In genomic region chr10:30327849-30328248, GRCm38 (mm10) we compare ENCODE assay signal across 10 mouse cellular contexts.
DNase-seq lines count a peak whose midpoint lies in the region; ATAC-seq and TF ChIP-seq lines count a peak whose summit lies in the region.
"Had no signal": no experiment of that assay in that cellular context is flagged by ENCODE, and none has a peak within 500 bp of the region (broad histone marks: within the 10 kb centered on the region; RNA-seq: fewer than 3 reads in every experiment).

No protein-coding gene starts in this region.

- TF ChIP-seq CTCF in stomach, postnatal 0 days (IDR thresholded peaks at IDR 0.05; ENCODE audit: low read depth): no peak

- WGBS in stomach, embryonic 15.5 days: 30% methylated on average over 8 of the region's 8 CpGs
- 34% methylated on average over 8 of the region's 8 CpGs for WGBS in stomach, postnatal 0 days
- 40% methylated on average over 8 of the region's 8 CpGs for WGBS in hindbrain, embryonic 10.5 days

- H3K27ac ChIP-seq in stomach, embryonic 15.5 days: no peak overlapping the region
- H3K27ac ChIP-seq in stomach, postnatal 0 days (replicated peaks): no peak overlapping the region
- H3K27ac ChIP-seq in hindbrain, embryonic 10.5 days: no peak overlapping the region
- H3K27ac ChIP-seq: layer of hippocampus, adult 2 months had no signal

- H3K27me3 ChIP-seq in stomach, embryonic 15.5 days (replicated peaks): no peaks in the 10 kb centered on the region
- H3K27me3 ChIP-seq in stomach, postnatal 0 days (ENCODE audit: control insufficient read depth, insufficient read depth, low read length): no peaks in the 10 kb centered on the region
- no peaks in the 10 kb centered on the region for H3K27me3 ChIP-seq in hindbrain, embryonic 10.5 days (ENCODE audit: insufficient read depth, poor library complexity, severe bottlenecking)

- H3K4me2 ChIP-seq in stomach, embryonic 15.5 days: no peak overlapping the region
- H3K4me2 ChIP-seq in stomach, postnatal 0 days (replicated peaks; ENCODE audit: low read depth): no peak overlapping the region

- no peak overlapping the region for H3K9ac ChIP-seq in stomach, embryonic 15.5 days
- H3K9ac ChIP-seq in stomach, postnatal 0 days (ENCODE audit: low read length): no peak overlapping the region

- no peaks in the 10 kb centered on the region for H3K9me3 ChIP-seq in stomach, embryonic 15.5 days
- no peaks in the 10 kb centered on the region for H3K9me3 ChIP-seq in stomach, postnatal 0 days (ENCODE audit: control insufficient read depth, low read length)
- H3K9me3 ChIP-seq in hindbrain, embryonic 10.5 days: no peaks in the 10 kb centered on the region

- no peaks in the 10 kb centered on the region for H3K36me3 ChIP-seq in stomach, embryonic 15.5 days
- H3K36me3 ChIP-seq in stomach, postnatal 0 days (ENCODE audit: control insufficient read depth, insufficient read depth, low read length): no peaks in the 10 kb centered on the region
- no peaks in the 10 kb centered on the region for H3K36me3 ChIP-seq in hindbrain, embryonic 10.5 days

- peak; percentile 65; the same call in 1 of the 2 replicates for ATAC-seq in stomach, embryonic 15.5 days (ENCODE audit: insufficient read depth, low FRiP score, low read depth)
- no peak for ATAC-seq in stomach, postnatal 0 days (ENCODE audit: low FRiP score, low TSS enrichment)

- no peak for DNase-seq in stomach, postnatal 0 days (ENCODE audit: low spot score)
- peak; percentile 13 for DNase-seq in hindbrain, embryonic 10.5 days (ENCODE audit: low spot score)
- peak; percentile 39 for DNase-seq in mesoderm, embryonic 11.5 days (ENCODE audit: low read depth, low spot score)
- DNase-seq in layer of hippocampus, adult 9-10 months (ENCODE audit: low spot score): no peak
- DNase-seq in thymus, postnatal 25 days: no peak
- no peak for DNase-seq in left cerebral cortex, adult 8-10 months (ENCODE audit: low spot score in 2 of 2)
- no peak for DNase-seq in liver
- DNase-seq: gastrocnemius, postnatal 10 days had no signal

- no peak overlapping the region for H3K4me3 ChIP-seq in stomach, embryonic 15.5 days (replicated peaks)
- no peak overlapping the region for H3K4me3 ChIP-seq in stomach, postnatal 0 days (ENCODE audit: low read depth, low read length)
- no peak overlapping the region for H3K4me3 ChIP-seq in hindbrain, embryonic 10.5 days
- H3K4me3 ChIP-seq: layer of hippocampus, adult 2 months had no signal

- no peaks in the 10 kb centered on the region for H3K4me1 ChIP-seq in stomach, embryonic 15.5 days
- no peaks in the 10 kb centered on the region for H3K4me1 ChIP-seq in stomach, postnatal 0 days (replicated peaks; ENCODE audit: control insufficient read depth, insufficient read depth)
- peaks cover 7% of the 10 kb centered on the region; the same call in 1 of the 2 replicates for H3K4me1 ChIP-seq in hindbrain, embryonic 10.5 days (replicated peaks)

- no peak for TF ChIP-seq EP300 in stomach, postnatal 0 days (optimal IDR thresholded peaks at IDR 0.05)

Comparison
In these comparisons a context has a peak if more than half of its experiments do, and no peak if none do; other contexts are left out.
1. DNase-seq: peak in hindbrain, embryonic 10.5 days (single experiment) and mesoderm, embryonic 11.5 days (single experiment); none in stomach, postnatal 0 days (single experiment), layer of hippocampus, adult 9-10 months (single experiment), thymus, postnatal 25 days (single experiment), left cerebral cortex, adult 8-10 months (0 of 2) and liver (single experiment).